Mouse (Mus musculus): ENCODE measurements at regions not wholly inside any gene's neighbourhood (a gene's known extent, or its start where the extent isn't known, plus 50 kb on each side); places are given as distances from the start of the nearest gene placed in this dataset.
A peak's percentile ranks its signal among the peaks of the same experiment; 100 is the strongest.

GRCm38 (mm10) chr15:53399663-53400553 is 484.8 kb upstream of the Gm7489 start:
- DNase-seq (ENCODE audit: low spot score in 2 of 2), result peak in 1 of 2 experiments; percentile 20

- DNase-seq (ENCODE audit: low spot score in 2 of 2), result no peak
These were observed 484.2 kb upstream of the Gm7489 start for GRCm38 (mm10) chr15:53400554-53400846.

Data from natural killer cell, adult 2 months (primary cell).